Mouse (Mus musculus): ENCODE results near the gene Epha1. TPM values are rescaled to one million over a fixed set of nuclear protein-coding genes. Genes with fewer than 3 reads are reported as not detected.

Gene Epha1
- total and polyA plus RNA-seq, 3 experiments = 0.04 TPM; not detected in 2

GRCm38 (mm10) chr6:42354076-42355019 is 18.7 kb downstream of the Epha1 start:
- peaks cover 3% of the 10 kb centered on the region for H3K79me2 ChIP-seq (ENCODE audit: control insufficient read depth, insufficient read depth, low read length, poor library complexity)
- no peaks in the 10 kb centered on the region for H3K27me3 ChIP-seq (ENCODE audit: control insufficient read depth in 1 of 2, insufficient read depth in 2 of 2, low read length in 2 of 2)
- H3K4me1 ChIP-seq (ENCODE audit: control insufficient read depth in 1 of 2, insufficient read depth in 2 of 2, low read length in 2 of 2) = peaks cover 11 to 46% of the 10 kb centered on the region in 2 experiments
- no peak overlapping the region for H3K4me3 ChIP-seq (ENCODE audit: control insufficient read depth in 1 of 2, insufficient read depth in 1 of 2, low read depth in 2 of 2, low read length in 2 of 2)
- H3K9me3 ChIP-seq (replicated peaks; ENCODE audit: insufficient read depth, low read length) = no peaks in the 10 kb centered on the region
- 0 out of 2 replicates have a peak, but pooled peaks have one; percentile 32 for TF ChIP-seq SIN3A (IDR thresholded peaks at IDR 0.05; ENCODE audit: low read length)
- no peak for TF ChIP-seq SMC3 (IDR thresholded peaks at IDR 0.05; ENCODE audit: low read depth, low read length)
- TF ChIP-seq MAX (IDR thresholded peaks at IDR 0.05; ENCODE audit: low read length) = peak; percentile 39; the same call in 1 of the 2 replicates
- TF ChIP-seq MXI1 (IDR thresholded peaks at IDR 0.05; ENCODE audit: low read depth, low read length) = no peak; the same call in 1 of the 2 replicates
- peak; percentile 45 to 48; a peak in 3 of 4 replicates for TF ChIP-seq EP300 (IDR thresholded peaks at IDR 0.05; ENCODE audit: low read depth in 1 of 2, low read length in 2 of 2)
- peak; percentile 56 for TF ChIP-seq GATA1 (IDR thresholded peaks at IDR 0.05; ENCODE audit: low read depth, low read length)
- TF ChIP-seq MYC (IDR thresholded peaks at IDR 0.05; ENCODE audit: low read depth, low read length) = 0 out of 2 replicates have a peak, but pooled peaks have one; percentile 31
- DNase-seq (ENCODE audit: low read depth, low spot score) = peak; percentile 79
- H3K9ac ChIP-seq (ENCODE audit: control insufficient read depth, low read depth, low read length, poor library complexity, severe bottlenecking) = no peak overlapping the region
- H3K36me3 ChIP-seq (ENCODE audit: control insufficient read depth in 1 of 2, insufficient read depth in 2 of 2, low read length in 2 of 2) = peaks cover 0 to 30% of the 10 kb centered on the region in 2 experiments; a peak in 2 of 4 replicates
- peak overlapping the region; percentile 80 for H3K27ac ChIP-seq (ENCODE audit: control insufficient read depth, low read depth, low read length)

- peaks cover 0 to 30% of the 10 kb centered on the region in 2 experiments; a peak in 2 of 4 replicates for H3K36me3 ChIP-seq (ENCODE audit: control insufficient read depth in 1 of 2, insufficient read depth in 2 of 2, low read length in 2 of 2)
- H3K79me2 ChIP-seq (ENCODE audit: control insufficient read depth, insufficient read depth, low read length, poor library complexity) = peaks cover 3% of the 10 kb centered on the region
- no peak for TF ChIP-seq MEF2A (IDR thresholded peaks at IDR 0.05; ENCODE audit: extremely low read depth, insufficient replicate concordance, low read depth, low read length, poor library complexity, severe bottlenecking)
- peak; percentile 75; the same call in 1 of the 2 replicates for TF ChIP-seq RCOR1 (IDR thresholded peaks at IDR 0.05; ENCODE audit: low read depth, low read length)
- no peak for TF ChIP-seq ELF1 (IDR thresholded peaks at IDR 0.05; ENCODE audit: low read depth, low read length)
- no peak for TF ChIP-seq RAD21 (IDR thresholded peaks at IDR 0.05; ENCODE audit: low read depth, low read length)
- 0 out of 2 replicates have a peak, but pooled peaks have one; percentile 59 for TF ChIP-seq MYC (IDR thresholded peaks at IDR 0.05; ENCODE audit: low read depth, low read length)
- TF ChIP-seq TCF12 (IDR thresholded peaks at IDR 0.05; ENCODE audit: low read depth, low read length) = peak; percentile 35; the same call in 1 of the 2 replicates
- TF ChIP-seq EP300 (IDR thresholded peaks at IDR 0.05; ENCODE audit: low read depth in 1 of 2, low read length in 2 of 2) = peak; percentile 75 to 86
- TF ChIP-seq GATA1 (IDR thresholded peaks at IDR 0.05; ENCODE audit: low read depth, low read length) = peak; percentile 93
- no peak for TF ChIP-seq GABPA (IDR thresholded peaks at IDR 0.05; ENCODE audit: low read depth, low read length)
- 0 out of 2 replicates have a peak, but pooled peaks have one; percentile 12 for TF ChIP-seq TBP (IDR thresholded peaks at IDR 0.05; ENCODE audit: low read depth, low read length)
- TF ChIP-seq TAL1 (IDR thresholded peaks at IDR 0.05; ENCODE audit: low read length) = peak; percentile 82
- TF ChIP-seq ETS1 (IDR thresholded peaks at IDR 0.05; ENCODE audit: low read depth, low read length) = peak; percentile 87
- peak; percentile 37; the same call in 1 of the 2 replicates for TF ChIP-seq MXI1 (IDR thresholded peaks at IDR 0.05; ENCODE audit: low read depth, low read length)
- peak; percentile 75 for TF ChIP-seq SIN3A (IDR thresholded peaks at IDR 0.05; ENCODE audit: low read length)
- no peaks in the 10 kb centered on the region for H3K27me3 ChIP-seq (ENCODE audit: control insufficient read depth in 1 of 2, insufficient read depth in 2 of 2, low read length in 2 of 2)
- peak overlapping the region; percentile 10; the same call in 1 of the 2 replicates for H3K9ac ChIP-seq (ENCODE audit: control insufficient read depth, low read depth, low read length, poor library complexity, severe bottlenecking)
- H3K4me1 ChIP-seq (ENCODE audit: control insufficient read depth in 1 of 2, insufficient read depth in 2 of 2, low read length in 2 of 2) = peaks cover 11 to 48% of the 10 kb centered on the region in 2 experiments
- no peaks in the 10 kb centered on the region for H3K9me3 ChIP-seq (replicated peaks; ENCODE audit: insufficient read depth, low read length)
- H3K27ac ChIP-seq (ENCODE audit: control insufficient read depth, low read depth, low read length) = peak overlapping the region; percentile 80
- H3K4me3 ChIP-seq (ENCODE audit: control insufficient read depth in 1 of 2, insufficient read depth in 1 of 2, low read depth in 2 of 2, low read length in 2 of 2) = peak overlapping the region in 1 of 2 experiments; percentile 3; a peak in 1 of 4 replicates
- peak; percentile 92 for DNase-seq (ENCODE audit: low read depth, low spot score)
These were observed 19.9 kb downstream of the Epha1 start for GRCm38 (mm10) chr6:42353180-42353579.

Measured in MEL (cell line).